Mouse (Mus musculus) spleen, postnatal 10 days (tissue): ENCODE results near the gene Fxyd4.

ENCODE experiments used
- DNase-seq, 2 experiments: peaks; one replicate each; pipeline ENCODE4 v3.0.0; 2021 to 2022; ENCODE audit warnings: low spot score in 2 of 2

Fxyd4 gene

GRCm38 (mm10) chr6:117918043-117918442, 19.4 kb downstream of the Fxyd4 start:
- DNase-seq: peak in 1 of 2 experiments; percentile 32

GRCm38 (mm10) chr6:117917576-117917975, 19.9 kb downstream of the Fxyd4 start:
- peak; percentile 62 to 73 for DNase-seq

- DNase-seq: peak; percentile 90 to 92
These were observed 20.6 kb downstream of the Fxyd4 start for GRCm38 (mm10) chr6:117916737-117917426.

- peak in 1 of 2 experiments; percentile 23 for DNase-seq
These were observed 21.2 kb downstream of the Fxyd4 start for GRCm38 (mm10) chr6:117916205-117916736.

- DNase-seq: no peak
These were observed 23.0 kb downstream of the Fxyd4 start for GRCm38 (mm10) chr6:117914541-117914940.

GRCm38 (mm10) chr6:117910120-117910661, 27.3 kb downstream of the Fxyd4 start:
- no peak for DNase-seq

GRCm38 (mm10) chr6:117908424-117908900, 29.0 kb downstream of the Fxyd4 start:
- peak in 1 of 2 experiments; percentile 33 for DNase-seq

- no peak for DNase-seq
These were observed 29.5 kb downstream of the Fxyd4 start for GRCm38 (mm10) chr6:117907979-117908355.

GRCm38 (mm10) chr6:117907301-117907978, 30.1 kb downstream of the Fxyd4 start:
- DNase-seq: peak; percentile 81 to 92

- DNase-seq: peak; percentile 93 to 97
These were observed 30.8 kb downstream of the Fxyd4 start for GRCm38 (mm10) chr6:117906590-117907271.

GRCm38 (mm10) chr6:117906015-117906531, 31.4 kb downstream of the Fxyd4 start:
- peak; percentile 49 to 61 for DNase-seq

GRCm38 (mm10) chr6:117905260-117905930, 32.1 kb downstream of the Fxyd4 start:
- no peak for DNase-seq

GRCm38 (mm10) chr6:117903836-117904235, 33.7 kb downstream of the Fxyd4 start:
- no peak for DNase-seq

- no peak for DNase-seq
These were observed 34.9 kb downstream of the Fxyd4 start for GRCm38 (mm10) chr6:117902556-117902955.

GRCm38 (mm10) chr6:117901510-117902402, 35.7 kb downstream of the Fxyd4 start:
- DNase-seq: no peak

GRCm38 (mm10) chr6:117900126-117901080, 37.1 kb downstream of the Fxyd4 start, which contains the start of gene Hnrnpf:
TSS of gene Hnrnpf (plus strand) at chr6:117900324.
- peak in 1 of 2 experiments; percentile 70 for DNase-seq

GRCm38 (mm10) chr6:117897800-117898199, 39.7 kb downstream of the Fxyd4 start:
- no peak for DNase-seq

GRCm38 (mm10) chr6:117893435-117893834, 44.1 kb downstream of the Fxyd4 start:
- no peak for DNase-seq

- DNase-seq: no peak
These were observed 45.1 kb downstream of the Fxyd4 start for GRCm38 (mm10) chr6:117892386-117892785.
